Mouse (Mus musculus) T-cell, adult 2 months (primary cell): ENCODE results near the gene Mad2l2.

ENCODE experiments used
- DNase-seq: peaks from one replicate; pipeline ENCODE4 v3.0.0; 2022; ENCODE audit warnings: low spot score

Gene Mad2l2

DNA sequence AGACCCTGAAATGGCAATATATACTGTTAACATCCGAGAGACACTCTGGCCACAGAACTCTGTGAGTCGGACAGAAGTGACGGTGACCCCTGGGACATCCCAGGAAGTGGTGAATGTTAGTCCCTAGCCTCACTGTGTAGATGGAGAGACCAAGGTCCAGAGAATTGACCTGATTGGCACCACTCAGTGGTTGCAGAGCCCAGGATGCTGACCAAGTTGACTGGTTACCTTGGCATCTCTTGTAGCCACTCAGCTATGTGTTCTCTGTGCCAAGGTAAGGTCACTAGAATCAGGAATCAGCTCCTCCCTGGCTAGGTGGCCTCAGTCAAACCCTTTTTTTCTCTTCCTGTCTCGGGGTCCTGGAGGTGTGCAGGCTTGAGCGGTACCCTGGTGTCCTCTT lies 13.5 kb downstream of the Mad2l2 start:
- no peak for DNase-seq

DNA sequence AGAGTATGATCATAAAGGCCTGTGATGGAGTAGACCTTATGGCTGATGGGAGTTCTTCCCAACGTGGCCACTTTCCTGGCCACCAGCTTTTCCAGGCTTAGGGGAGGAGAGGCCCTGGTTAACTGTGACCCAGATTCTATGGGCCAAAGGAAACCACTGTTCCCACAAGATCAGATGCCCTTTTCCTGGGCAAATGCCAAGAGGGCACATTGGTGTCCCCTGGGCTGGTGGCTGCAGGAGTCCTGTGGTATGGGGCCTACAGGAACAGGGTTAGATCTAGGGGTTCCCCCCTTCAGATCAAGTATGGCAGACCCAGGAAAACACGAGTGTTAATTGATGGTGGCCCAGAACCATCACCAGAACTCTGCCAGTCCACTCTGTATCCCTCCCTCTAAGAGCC lies 17.5 kb downstream of the Mad2l2 start:
- no peak for DNase-seq

DNA sequence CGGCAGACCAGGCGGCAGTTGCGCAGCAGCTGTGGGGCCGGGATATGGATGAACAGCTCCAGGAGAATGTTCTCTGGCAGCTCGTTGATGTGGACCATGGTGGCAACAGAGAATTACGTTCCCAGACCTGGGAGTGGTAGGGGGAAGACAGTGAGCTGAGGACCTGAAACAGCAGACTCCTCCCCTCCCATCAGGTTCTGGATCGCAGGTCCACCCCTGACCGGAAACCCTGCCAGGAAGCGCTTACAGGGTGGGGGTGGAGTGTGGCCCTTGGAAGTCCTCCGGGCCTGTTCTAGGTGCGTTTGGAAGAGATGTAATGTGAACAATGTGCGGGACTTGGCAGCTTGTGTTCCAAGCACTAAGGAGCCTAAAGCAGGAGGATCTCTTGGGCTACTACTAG lies 19.4 kb downstream of the Mad2l2 start:
- DNase-seq = no peak

DNA sequence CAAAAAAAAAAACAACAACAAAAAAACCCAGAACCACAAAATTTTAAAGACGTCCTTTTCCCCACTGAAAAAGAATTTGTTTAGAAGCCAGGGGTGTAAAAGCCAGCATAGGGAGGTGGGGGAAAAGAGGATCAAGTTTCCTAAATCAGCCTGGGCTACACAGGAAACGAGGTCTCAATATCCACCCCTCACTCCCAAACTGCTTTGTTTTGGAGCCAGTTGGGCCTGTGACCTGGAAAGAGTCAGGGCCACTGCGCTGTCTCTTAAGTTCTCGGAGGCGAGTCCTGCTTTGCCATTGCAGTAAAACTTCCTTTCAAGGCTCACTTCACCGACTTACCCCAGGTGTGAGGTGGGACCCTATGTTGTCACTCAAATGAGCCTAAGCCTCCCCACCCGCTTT lies 20.1 kb downstream of the Mad2l2 start:
- no peak for DNase-seq

DNA sequence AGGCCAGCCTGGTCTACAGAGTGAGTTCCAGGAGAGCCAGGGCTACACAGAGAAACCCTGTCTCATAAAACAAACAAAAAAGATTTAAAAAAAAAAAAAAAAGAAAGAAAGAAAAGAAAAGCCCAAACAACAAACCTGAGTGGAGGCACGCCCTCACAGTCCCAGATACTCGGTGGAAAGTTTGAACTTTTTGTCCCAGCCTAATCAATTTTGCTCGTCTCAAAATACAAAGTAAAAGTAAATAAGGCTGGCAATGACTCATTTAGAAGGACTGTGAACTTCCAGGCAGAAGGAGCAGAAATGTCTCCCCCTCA lies 20.7 kb downstream of the Mad2l2 start:
- DNase-seq = no peak

DNA sequence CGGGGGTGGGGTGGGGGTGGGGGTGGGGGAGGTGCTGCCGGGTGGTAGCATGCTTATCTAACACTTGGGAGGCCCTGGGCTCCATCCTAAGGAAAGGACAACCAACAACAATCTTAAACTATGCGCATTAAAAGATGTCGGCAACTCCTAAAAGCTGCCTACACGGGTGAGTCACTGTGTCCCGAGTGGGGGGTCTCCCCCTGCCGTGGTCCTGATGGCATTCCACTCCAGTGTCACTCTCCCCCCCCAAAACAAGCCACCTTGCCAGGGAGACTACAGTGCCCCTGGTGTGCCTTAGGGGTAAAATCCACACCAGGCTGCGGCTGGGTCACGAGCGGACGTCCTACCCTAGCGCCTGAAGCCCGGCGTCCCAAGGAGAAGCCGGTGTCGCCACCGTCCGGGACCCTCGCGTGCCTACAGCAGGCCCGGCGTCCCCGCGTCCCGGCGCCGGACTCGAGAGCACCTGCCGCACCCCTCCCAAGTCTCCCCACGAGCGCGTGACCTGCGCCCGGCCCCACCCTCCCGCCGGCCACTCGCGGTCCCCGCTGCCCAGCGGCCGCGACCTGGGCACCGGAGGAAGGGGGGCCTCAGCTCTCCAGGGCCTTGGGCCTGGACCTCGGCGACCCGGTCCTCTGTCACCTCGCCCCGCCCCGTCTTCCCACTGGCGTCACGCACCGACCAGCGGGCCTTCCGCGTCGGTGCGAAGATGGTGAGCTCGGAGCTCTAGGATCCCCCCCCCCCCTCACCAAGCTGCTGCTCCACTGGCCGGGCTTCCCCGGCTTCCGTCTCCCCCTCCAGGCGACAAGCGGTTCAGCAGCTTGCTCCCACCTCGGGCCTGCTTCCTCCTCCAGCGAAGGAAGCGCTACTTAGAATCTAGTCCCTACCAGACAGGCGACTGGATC lies 21.3 kb downstream of the Mad2l2 start, which contains the start of gene Fbxo6:
Fbxo6 (minus strand) TSS at position 874 of the 902 bp plus-strand sequence.
- DNase-seq = peak; percentile 89

DNA sequence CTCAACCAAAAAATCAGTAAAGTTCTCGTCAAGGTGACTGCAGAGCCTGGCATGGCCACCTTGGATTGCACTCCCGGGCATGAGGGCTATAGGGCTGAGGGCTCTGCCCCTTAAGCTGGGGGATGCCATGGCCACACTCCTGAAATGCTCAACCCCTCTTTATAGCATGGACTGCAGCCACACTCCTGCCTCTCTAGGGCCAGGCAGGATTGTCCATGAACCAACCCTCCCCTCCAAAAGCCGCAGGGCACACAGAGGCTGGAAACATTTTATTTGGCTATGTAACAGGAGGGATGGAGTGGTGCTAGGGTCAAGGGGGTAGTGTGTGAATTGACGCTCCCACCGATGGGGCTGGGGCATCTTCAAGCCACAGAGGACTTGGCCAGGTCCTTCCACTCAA lies 22.4 kb downstream of the Mad2l2 start:
- DNase-seq = no peak

DNA sequence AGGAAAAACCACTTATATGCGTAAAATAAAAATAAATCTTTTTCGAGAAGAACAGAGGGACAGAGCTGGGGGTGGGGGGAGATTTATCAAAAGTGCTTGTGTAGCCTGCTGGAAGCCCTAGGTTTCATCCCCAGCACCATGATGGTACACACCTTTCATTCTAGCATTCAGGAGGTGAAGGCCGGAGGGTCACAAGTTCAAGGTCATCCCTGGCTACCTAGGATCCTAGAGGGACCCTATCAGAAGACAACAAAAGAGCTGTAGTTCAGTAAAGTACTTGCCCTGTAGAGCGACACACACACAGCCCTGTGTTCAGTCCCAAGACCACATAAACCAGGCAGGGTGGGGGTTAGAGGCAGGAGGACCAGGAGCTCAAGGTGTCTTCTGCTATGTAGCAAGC lies 23.8 kb downstream of the Mad2l2 start:
- no peak for DNase-seq

DNA sequence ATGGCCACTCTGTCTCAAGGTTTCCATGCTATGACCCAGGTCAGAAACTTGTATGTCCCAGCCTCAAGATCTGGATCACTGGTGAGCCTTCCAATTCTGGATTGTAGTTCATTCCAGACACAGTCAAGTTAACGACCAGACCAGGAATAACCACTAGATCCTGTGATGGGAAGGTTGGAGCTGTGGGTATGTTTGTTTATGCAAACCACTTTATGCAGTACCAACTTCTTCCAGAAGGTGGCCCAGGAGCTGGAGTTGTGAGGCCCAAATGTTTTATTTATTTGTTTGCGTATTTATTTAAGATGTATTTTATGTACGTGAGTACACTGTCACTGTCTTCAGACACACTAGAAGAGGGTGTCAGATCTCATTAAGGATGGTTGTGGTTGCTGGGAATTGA lies 24.8 kb downstream of the Mad2l2 start:
- DNase-seq = no peak

DNA sequence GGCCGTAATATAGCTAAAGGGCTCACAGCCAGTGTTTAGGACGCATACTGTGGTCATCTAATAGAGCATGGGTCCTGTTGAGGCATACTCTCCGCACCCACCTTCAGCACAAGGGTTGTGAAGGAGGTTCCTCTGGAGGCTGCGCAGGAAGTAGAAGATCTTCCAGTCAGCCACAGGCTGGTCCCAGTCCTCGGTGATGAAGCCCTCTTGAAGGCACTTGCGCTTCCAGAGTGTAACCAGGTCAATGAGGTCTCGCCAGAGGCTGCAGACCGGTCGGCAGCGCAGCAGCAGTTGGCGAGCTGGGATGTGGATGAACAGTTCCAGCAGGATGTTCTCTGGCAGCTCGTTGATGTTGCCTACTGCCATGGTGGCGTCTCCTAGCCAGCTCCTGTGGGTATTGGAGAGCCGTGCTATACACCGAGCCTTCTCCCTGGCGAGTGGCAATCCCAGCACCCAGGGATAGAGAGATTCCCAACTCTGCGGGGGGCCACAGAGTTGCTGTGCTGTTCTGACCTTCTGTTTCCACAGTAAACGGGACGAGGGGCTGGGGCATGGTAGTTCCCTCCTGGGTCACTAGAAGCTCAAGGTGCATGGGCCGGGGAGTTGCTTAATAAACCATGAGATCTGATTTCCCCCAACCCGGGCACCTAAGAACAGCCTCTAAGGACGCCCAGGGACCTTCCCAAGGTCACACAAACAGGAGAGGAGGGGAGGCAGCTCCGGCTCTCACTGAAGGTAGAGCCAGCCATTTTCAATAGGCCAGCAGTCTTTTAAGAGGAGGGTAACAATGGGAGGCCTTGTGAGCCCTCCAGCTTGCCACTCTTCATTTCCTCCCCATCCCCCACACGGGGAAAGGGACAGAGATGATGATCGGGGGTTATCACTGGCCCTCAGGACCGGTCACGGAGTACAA lies 28.5 kb downstream of the Mad2l2 start:
- DNase-seq = no peak

DNA sequence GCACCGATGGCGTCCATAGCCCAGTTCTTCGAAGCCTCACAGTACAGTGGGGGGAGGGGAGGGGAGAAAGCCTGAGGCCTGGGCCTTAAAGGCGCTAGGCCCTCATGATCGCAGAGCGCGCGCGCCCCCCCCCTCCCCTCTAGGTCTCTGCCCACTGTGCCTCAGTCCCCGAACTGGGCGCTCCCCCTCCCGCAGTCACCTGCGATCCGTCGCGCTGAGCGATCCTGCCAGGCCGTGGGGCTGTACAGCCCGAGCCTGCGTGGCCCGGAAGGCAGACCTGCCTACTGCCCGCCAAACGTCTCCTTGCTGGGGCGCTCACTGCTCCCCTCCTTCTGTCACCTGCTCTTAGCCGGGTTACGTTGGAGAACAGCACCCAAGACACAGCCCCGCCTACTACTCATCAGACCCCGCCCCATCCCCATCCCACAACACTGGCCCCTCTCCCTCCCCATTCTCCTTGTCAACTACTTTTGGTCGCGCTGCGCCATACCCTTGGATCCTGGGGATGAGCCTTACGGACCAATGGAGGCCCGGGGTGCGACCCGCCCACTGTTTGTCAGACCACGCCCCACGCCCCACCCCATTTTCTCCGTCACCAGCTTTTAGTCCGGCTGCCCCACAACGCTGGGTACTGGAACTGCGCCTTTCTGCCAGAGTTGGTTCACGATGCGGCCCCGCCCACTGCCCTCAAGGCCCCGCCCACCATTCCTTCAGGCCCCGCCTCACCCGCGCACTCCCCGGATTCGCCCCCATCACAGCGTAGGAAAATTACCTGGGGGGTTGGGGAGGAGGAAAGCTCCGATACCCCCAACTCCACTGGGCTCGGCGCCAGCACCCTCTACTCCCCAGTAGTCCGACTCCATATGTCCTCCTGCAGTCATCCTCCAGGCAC lies 29.6 kb downstream of the Mad2l2 start:
- DNase-seq = peak; percentile 81

DNA sequence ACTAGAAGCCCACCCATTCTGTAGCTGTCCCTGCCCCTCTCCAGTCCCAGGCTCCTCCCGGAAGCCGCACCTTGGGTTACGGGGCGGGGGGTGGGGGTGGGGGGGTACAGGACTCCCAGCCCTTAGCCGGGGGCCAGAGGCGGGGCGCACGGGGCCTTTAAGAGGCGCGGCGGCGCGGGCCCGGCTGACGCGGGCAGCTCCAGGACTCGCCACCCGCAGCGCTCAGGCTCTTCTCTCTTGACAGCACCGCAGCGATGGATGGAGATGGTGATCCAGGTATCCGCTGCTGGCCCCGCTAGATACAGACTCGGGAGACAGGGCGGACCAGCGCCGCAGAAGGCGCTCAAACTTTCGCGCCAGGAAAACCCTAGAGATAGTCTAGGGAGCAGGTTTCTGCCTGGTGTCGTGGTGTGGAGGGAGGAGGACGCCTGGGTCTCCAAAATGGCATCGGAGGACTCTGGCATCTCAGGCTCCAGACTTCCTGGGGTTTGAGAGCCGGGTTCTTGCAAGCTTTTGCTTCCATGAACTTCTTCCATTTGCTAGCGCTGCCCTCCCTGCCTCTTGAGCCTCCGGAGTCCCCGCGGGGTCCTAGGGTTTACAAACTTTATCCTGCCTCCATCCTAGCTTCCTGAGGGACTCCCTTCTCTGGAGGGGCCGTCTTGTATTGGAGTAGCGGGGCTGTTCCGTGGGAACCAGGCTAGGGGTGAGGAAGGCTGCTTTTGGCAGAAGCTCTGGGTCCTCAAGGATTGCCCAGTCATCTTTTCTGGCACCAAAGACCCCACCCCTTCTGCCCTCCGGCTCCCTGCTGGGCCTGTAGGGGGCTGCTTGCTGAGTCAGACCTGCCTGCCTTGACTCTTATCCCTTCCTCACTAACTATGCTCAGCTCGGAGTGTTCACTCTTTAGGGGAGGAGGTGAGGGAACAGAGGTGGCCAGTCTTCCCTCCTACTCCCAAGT lies 30.5 kb downstream of the Mad2l2 start, which contains the start of the genes Fbxo44 and Fbxo2:
Fbxo44 (minus strand) TSS at position 47 of the 955 bp plus-strand sequence.
Fbxo2 (plus strand) TSS at position 186 of the 955 bp plus-strand sequence.
- no peak for DNase-seq

DNA sequence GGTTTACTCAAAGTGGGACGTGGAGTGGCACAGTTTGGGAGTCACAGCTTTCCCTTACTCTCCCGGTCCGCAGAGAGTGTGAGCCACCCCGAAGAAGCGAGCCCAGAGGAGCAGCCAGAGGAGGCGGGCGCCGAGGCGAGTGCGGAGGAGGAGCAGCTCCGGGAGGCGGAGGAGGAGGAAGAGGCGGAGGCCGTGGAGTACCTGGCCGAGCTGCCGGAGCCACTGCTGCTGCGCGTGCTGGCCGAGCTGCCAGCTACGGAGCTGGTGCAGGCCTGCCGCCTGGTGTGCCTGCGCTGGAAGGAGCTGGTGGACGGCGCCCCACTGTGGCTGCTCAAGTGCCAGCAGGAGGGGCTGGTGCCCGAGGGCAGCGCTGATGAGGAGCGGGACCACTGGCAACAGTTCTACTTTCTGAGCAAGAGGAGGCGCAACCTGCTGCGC lies 33.8 kb downstream of the Mad2l2 start:
- peak; percentile 80 for DNase-seq

DNA sequence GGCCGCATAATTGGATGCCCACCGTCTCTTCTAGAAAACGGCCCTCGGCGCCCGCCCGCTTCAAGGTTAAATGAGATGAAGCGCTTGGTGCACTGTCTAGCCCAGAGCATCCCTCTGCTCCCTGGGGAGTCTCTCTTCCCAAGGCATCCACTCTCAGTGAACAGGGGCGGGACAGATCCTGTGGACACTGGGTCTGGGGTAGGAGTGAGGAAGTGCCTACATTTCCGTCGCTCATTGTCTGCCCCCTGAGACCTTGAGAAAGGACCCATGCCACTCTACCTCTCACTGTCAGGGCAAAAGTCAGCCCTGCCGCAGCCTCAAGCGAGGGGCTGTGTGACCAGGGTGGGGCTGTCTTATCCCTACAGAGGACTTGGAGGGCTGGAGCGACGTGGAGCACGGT lies 34.3 kb downstream of the Mad2l2 start:
- no peak for DNase-seq

DNA sequence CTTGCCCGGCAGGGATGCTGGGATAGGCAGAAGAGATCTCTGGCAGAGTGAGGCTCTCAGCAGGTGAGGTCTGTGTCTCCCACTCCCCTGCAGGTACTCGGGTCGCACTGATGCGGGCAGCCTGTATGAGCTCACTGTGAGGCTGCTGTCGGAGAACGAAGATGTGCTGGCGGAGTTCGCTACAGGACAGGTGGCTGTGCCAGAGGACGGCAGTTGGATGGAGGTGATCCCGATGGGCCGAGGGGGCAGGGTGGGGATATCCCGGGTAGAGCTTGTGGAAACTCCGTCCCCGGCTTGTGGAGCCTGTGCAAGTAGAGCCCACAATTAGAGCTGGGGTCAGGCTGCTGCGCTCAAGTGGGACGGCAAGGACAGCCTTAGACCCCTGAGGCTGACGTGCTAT lies 35.4 kb downstream of the Mad2l2 start:
- DNase-seq = no peak

DNA sequence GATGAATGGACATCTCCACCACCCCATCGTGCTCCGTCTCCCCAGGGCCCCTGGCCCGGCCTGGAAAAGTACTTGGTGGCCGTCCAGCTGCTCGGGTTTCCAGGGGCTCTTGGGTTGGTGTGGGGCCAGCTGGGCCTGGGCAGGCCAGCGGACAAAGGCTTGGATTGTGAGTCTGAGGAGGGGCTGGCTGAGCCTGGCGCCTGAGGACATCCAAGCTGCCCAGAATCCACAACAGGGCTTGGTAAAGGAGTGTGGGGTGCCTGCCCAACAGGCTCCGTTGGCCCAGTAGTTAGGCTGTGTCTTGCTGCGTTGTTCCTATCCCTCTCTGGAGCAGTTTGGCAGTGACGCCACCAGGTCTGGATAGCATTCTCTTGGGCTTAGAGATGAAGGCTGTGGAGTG lies 36.2 kb downstream of the Mad2l2 start:
- no peak for DNase-seq

DNA sequence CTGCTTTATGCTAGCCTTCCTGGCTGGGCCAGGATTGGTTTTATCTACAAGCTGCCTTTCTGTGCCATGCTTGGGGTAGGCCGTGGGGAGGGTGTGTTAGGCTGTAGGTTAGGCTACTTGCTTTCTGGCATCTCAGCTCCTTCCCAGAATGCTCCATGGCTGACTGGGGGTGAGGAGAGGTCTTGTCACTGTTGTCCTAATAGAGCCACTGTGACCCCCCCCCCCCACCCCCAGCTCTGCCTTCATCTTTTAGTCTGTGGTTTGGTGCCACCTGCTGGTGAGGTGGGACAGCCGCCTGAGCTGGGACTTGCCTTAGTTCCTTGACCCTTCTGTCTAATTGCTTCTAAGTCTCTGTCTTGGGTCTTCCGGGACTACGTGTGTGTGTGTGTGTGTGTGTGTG lies 36.8 kb downstream of the Mad2l2 start:
- peak; percentile 55 for DNase-seq

DNA sequence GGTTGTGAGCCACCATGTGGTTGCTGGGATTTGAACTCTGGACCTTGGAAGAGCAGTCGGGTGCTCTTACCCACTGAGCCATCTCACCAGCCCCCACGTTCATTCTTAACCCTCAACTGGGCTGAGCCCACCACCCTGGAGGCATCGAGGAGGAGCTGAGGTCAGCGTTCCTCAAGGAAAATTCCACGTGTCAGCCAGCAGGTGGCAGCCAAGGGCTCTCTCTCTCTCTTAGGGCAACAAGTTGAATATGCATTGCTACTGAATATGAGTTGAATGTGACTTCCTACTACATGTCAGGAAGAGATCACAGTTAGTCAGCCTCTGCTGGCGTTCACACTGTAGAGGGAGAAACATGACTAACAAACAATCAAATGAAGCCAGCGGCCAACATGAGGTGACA lies 38.1 kb downstream of the Mad2l2 start:
- peak; percentile 56 for DNase-seq

DNA sequence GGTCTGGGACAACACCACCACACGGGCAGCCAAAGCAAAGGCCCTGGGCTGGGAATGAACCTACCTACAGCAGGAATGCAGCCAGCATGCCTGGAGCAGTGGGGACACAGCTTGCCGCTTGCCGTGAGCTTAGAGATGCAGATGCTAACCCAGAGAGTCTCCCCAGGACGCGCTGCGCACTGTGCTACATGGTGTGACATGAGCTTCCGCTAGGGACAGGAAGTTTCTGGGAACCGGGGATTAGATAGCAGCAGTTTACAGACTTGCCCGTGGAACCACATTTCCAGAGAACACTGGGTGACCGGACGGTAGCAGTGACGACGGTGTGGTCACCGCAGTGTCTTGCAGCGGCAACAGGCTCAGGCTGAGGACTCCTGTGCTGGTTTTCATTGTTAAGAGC lies 39.4 kb downstream of the Mad2l2 start:
- no peak for DNase-seq

DNA sequence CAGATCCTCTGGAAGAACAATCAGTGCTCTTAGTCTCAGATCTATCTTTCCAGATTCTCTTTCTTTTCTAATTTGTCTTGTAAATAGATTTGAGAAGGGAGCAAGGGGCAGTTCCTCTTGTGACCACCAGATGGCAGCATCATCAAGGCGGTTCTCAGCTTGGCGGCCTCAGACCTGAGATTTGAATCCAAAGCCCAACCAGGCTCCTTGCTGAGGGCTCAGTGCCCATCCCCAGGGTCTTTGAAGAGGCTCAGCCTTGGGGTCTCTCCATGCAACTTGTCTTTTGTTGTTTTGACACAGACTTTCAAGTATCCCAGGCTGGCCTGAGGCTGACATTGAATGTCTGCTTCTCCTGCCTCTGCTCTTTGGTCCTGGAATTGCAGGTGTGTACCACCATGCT lies 40.7 kb downstream of the Mad2l2 start:
- peak; percentile 49 for DNase-seq

DNA sequence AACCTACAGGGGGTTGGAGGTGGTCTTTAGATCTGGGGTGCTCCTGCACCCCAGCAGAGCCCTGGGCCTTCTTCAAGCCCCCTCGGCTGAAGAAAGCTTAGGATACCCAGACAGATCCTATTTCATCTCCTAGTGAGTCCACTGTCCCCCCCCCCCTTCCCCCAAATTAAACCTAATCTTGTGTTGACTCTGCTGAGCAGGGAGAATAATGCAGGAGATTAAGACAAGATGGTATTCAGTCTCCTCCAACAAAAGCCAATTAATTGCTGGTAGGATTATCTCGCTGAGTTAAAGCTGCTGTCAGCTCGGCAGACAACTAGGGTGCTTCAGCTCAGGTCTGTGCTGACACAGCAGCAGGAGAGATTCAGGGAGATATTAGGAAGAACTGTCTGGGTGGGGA lies 41.1 kb downstream of the Mad2l2 start:
- DNase-seq = no peak
